Mouse (Mus musculus): ENCODE results near the gene Arv1. TPM values are rescaled to one million over a fixed set of nuclear protein-coding genes. Genes with fewer than 3 reads are reported as not detected.

The Arv1 gene
- total RNA-seq (2021): 1 to 10 TPM; 5.4 TPM
- long read RNA-seq, experiment 1, partial matches to known transcripts: 0 of 6 reads
- long read RNA-seq, experiment 1, other reads (novel, unspliced or antisense): 4 of 6 reads
- long read RNA-seq, experiment 2, partial matches to known transcripts: 1 of 1 reads
- long read RNA-seq, experiment 2, other reads (novel, unspliced or antisense): 0 of 1 reads

- intact Hi-C loops (cut with DNase I): no loop called here
- DNase-seq: peak; percentile 96 to 97
Observed at GRCm38 (mm10) chr8:124721862-124722515, at the start of gene Arv1, which contains the start of gene Ttc13. Gene Arv1 (plus strand): TSS chr8:124722139. Gene Ttc13 (minus strand): TSS chr8:124721983.

- no peak for DNase-seq
- intact Hi-C loops (cut with DNase I): no loop called here
Observed at GRCm38 (mm10) chr8:124672345-124672744, 49.6 kb upstream of the Arv1 start.

- intact Hi-C loops (cut with DNase I): loop anchor here (1.0 kb wide), 1 partner anchor 59 kb away; no protein-coding TSS in a partner anchor
Observed at GRCm38 (mm10) chr8:124676661-124677060, 45.3 kb upstream of the Arv1 start.

GRCm38 (mm10) chr8:124677078-124677477 is 44.9 kb upstream of the Arv1 start:
- no peak for DNase-seq
- intact Hi-C loops (cut with DNase I): loop anchor here (1.0 kb wide), 1 partner anchor 60 kb away; no protein-coding TSS in a partner anchor

More at GRCm38 (mm10) chr8:124676661-124677060, 45.3 kb upstream of the Arv1 start:
- no peak for DNase-seq

GRCm38 (mm10) chr8:124677486-124677885 is 44.5 kb upstream of the Arv1 start:
- intact Hi-C loops (cut with DNase I): loop anchor here (1.0 kb wide), 1 partner anchor 60 kb away; no protein-coding TSS in a partner anchor
- DNase-seq: peak; percentile 80 to 88

- intact Hi-C loops (cut with DNase I): no loop called here
- DNase-seq: no peak
Observed at GRCm38 (mm10) chr8:124678246-124678645, 43.7 kb upstream of the Arv1 start.

- no peak for DNase-seq
- intact Hi-C loops (cut with DNase I): no loop called here
Observed at GRCm38 (mm10) chr8:124681077-124681791, 40.7 kb upstream of the Arv1 start.

GRCm38 (mm10) chr8:124681792-124682157 is 40.2 kb upstream of the Arv1 start:
- no peak for DNase-seq
- intact Hi-C loops (cut with DNase I): no loop called here

- no peak for DNase-seq
- intact Hi-C loops (cut with DNase I): no loop called here
Observed at GRCm38 (mm10) chr8:124682218-124682617, 39.7 kb upstream of the Arv1 start.

GRCm38 (mm10) chr8:124688899-124689298 is 33.0 kb upstream of the Arv1 start:
- intact Hi-C loops (cut with DNase I): no loop called here
- no peak for DNase-seq

GRCm38 (mm10) chr8:124691706-124692105 is 30.2 kb upstream of the Arv1 start:
- DNase-seq: no peak
- intact Hi-C loops (cut with DNase I): no loop called here

GRCm38 (mm10) chr8:124695424-124696100 is 26.4 kb upstream of the Arv1 start:
- no peak for DNase-seq
- intact Hi-C loops (cut with DNase I): no loop called here

GRCm38 (mm10) chr8:124700271-124700670 is 21.7 kb upstream of the Arv1 start:
- intact Hi-C loops (cut with DNase I): no loop called here
- DNase-seq: no peak

- intact Hi-C loops (cut with DNase I): no loop called here
- no peak for DNase-seq
Observed at GRCm38 (mm10) chr8:124701023-124701422, 20.9 kb upstream of the Arv1 start.

- DNase-seq: no peak
- intact Hi-C loops (cut with DNase I): no loop called here
Observed at GRCm38 (mm10) chr8:124702183-124702582, 19.8 kb upstream of the Arv1 start.

GRCm38 (mm10) chr8:124703526-124703925 is 18.4 kb upstream of the Arv1 start:
- DNase-seq: no peak

GRCm38 (mm10) chr8:124704376-124704775 is 17.6 kb upstream of the Arv1 start:
- DNase-seq: peak; percentile 15 to 19
- intact Hi-C loops (cut with DNase I): no loop called here

More at GRCm38 (mm10) chr8:124703526-124703925, 18.4 kb upstream of the Arv1 start:
- intact Hi-C loops (cut with DNase I): no loop called here

GRCm38 (mm10) chr8:124705823-124706222 is 16.1 kb upstream of the Arv1 start:
- DNase-seq: no peak
- intact Hi-C loops (cut with DNase I): no loop called here

- no peak for DNase-seq
- intact Hi-C loops (cut with DNase I): no loop called here
Observed at GRCm38 (mm10) chr8:124713207-124713606, 8.7 kb upstream of the Arv1 start.

- intact Hi-C loops (cut with DNase I): no loop called here
- no peak for DNase-seq
Observed at GRCm38 (mm10) chr8:124715736-124716135, 6.2 kb upstream of the Arv1 start.

- intact Hi-C loops (cut with DNase I): no loop called here
- DNase-seq: no peak
Observed at GRCm38 (mm10) chr8:124720133-124720532, 1.8 kb upstream of the Arv1 start.
